Comparison of ENCODE assay signal across 20 mouse cellular contexts in genomic region chr1:77267311-77268003, GRCm38 (mm10).
A peak's percentile ranks its signal among the peaks of the same experiment; 100 is the strongest.
DNase-seq lines count a peak whose midpoint lies in the region; ATAC-seq and TF ChIP-seq lines count a peak whose summit lies in the region.
"Had no signal": no experiment of that assay in that cellular context is flagged by ENCODE, and none has a peak within 500 bp of the region (broad histone marks: within the 10 kb centered on the region; RNA-seq: fewer than 3 reads in every experiment).

No protein-coding gene starts in this region.

- no peak for DNase-seq in liver, embryonic 13.5 days
- no peak for DNase-seq in liver, embryonic 11.5 days (ENCODE audit: low spot score)
- peak; percentile 8 to 37 for DNase-seq in kidney, postnatal 36 days
- DNase-seq in thymus, adult 2 months = no peak
- DNase-seq in right cerebral cortex, postnatal 14 days = no peak
- DNase-seq: adrenal gland, adult 2 months; cerebellum, adult 8-10 months; gastrocnemius, postnatal 36 days; heart, postnatal 14 days; lung, postnatal 10 days; midbrain, embryonic 14.5 days; right cerebral cortex, adult 18-20 months had no signal

- WGBS in liver, embryonic 13.5 days (ENCODE audit: insufficient replicate concordance) = 56% methylated on average over 4 of the region's 4 CpGs
- 75% methylated on average over 4 of the region's 4 CpGs for WGBS in liver, embryonic 11.5 days
- WGBS in intestine, embryonic 16.5 days = 70% methylated on average over 4 of the region's 4 CpGs
- 56% methylated on average over 4 of the region's 4 CpGs for WGBS in kidney, embryonic 14.5 days
- 78% methylated on average over 4 of the region's 4 CpGs for WGBS in heart, embryonic 12.5 days
- 82% methylated on average over 4 of the region's 4 CpGs for WGBS in thymus, adult 2 months

- no peak overlapping the region for H3K27ac ChIP-seq in liver, embryonic 13.5 days
- no peak overlapping the region for H3K27ac ChIP-seq in liver, embryonic 11.5 days (ENCODE audit: low read depth, low read length)
- H3K27ac ChIP-seq in intestine, embryonic 16.5 days (ENCODE audit: low read length) = no peak overlapping the region
- no peak overlapping the region for H3K27ac ChIP-seq in kidney, embryonic 14.5 days (ENCODE audit: low read depth, low read length)
- H3K27ac ChIP-seq in heart, embryonic 12.5 days (ENCODE audit: poor library complexity, severe bottlenecking) = no peak overlapping the region
- H3K27ac ChIP-seq in thymus, adult 2 months (ENCODE audit: control insufficient read depth, insufficient read depth, low read length) = no peak overlapping the region
- H3K27ac ChIP-seq: embryonic facial prominence, embryonic 13.5 days; forebrain, embryonic 15.5 days; hindbrain, embryonic 12.5 days; limb, embryonic 15.5 days; neural tube, embryonic 13.5 days had no signal

- no peak for TF ChIP-seq POLR2A in thymus, adult 2 months (IDR thresholded peaks at IDR 0.05; ENCODE audit: control insufficient read depth, extremely low read depth, insufficient read depth, low read length, poor library complexity)

- no peak overlapping the region for H3K4me2 ChIP-seq in liver, embryonic 13.5 days
- H3K4me2 ChIP-seq in liver, embryonic 11.5 days = no peak overlapping the region
- no peak overlapping the region for H3K4me2 ChIP-seq in intestine, embryonic 16.5 days (ENCODE audit: low read depth, low read length)
- H3K4me2 ChIP-seq in kidney, embryonic 14.5 days (replicated peaks; ENCODE audit: low read depth, low read length) = no peak overlapping the region
- H3K4me2 ChIP-seq in heart, embryonic 12.5 days = no peak overlapping the region
- H3K4me2 ChIP-seq: embryonic facial prominence, embryonic 13.5 days; forebrain, embryonic 15.5 days; hindbrain, embryonic 12.5 days; limb, embryonic 15.5 days; neural tube, embryonic 13.5 days had no signal

- H3K27me3 ChIP-seq in liver, embryonic 13.5 days = 0 out of 2 replicates have a peak, but pooled peaks cover 5% of the 10 kb centered on the region
- no peaks in the 10 kb centered on the region for H3K27me3 ChIP-seq in liver, embryonic 11.5 days (replicated peaks; ENCODE audit: control insufficient read depth, insufficient read depth, low read length)
- H3K27me3 ChIP-seq in intestine, embryonic 16.5 days (replicated peaks; ENCODE audit: control insufficient read depth, insufficient read depth, low read length) = no peaks in the 10 kb centered on the region
- H3K27me3 ChIP-seq in kidney, embryonic 14.5 days (ENCODE audit: control insufficient read depth, insufficient read depth, low read length) = no peaks in the 10 kb centered on the region
- H3K27me3 ChIP-seq in heart, embryonic 12.5 days (replicated peaks) = no peaks in the 10 kb centered on the region
- no peaks in the 10 kb centered on the region for H3K27me3 ChIP-seq in thymus, adult 2 months (ENCODE audit: control insufficient read depth, insufficient read depth, low read length)
- H3K27me3 ChIP-seq: embryonic facial prominence, embryonic 13.5 days; forebrain, embryonic 15.5 days; hindbrain, embryonic 12.5 days; limb, embryonic 15.5 days; neural tube, embryonic 13.5 days had no signal

- no peaks in the 10 kb centered on the region for H3K9me3 ChIP-seq in liver, embryonic 13.5 days (replicated peaks)
- no peaks in the 10 kb centered on the region for H3K9me3 ChIP-seq in liver, embryonic 11.5 days (ENCODE audit: control insufficient read depth, low read length)
- H3K9me3 ChIP-seq in intestine, embryonic 16.5 days (ENCODE audit: control insufficient read depth, low read length) = no peaks in the 10 kb centered on the region
- no peaks in the 10 kb centered on the region for H3K9me3 ChIP-seq in kidney, embryonic 14.5 days (ENCODE audit: control insufficient read depth, low read length)
- no peaks in the 10 kb centered on the region for H3K9me3 ChIP-seq in heart, embryonic 12.5 days (replicated peaks)
- H3K9me3 ChIP-seq: embryonic facial prominence, embryonic 13.5 days; forebrain, embryonic 15.5 days; hindbrain, embryonic 12.5 days; limb, embryonic 15.5 days; neural tube, embryonic 13.5 days had no signal

- no peaks in the 10 kb centered on the region for H3K36me3 ChIP-seq in liver, embryonic 13.5 days
- H3K36me3 ChIP-seq in liver, embryonic 11.5 days (ENCODE audit: control insufficient read depth, insufficient read depth, low read length) = no peaks in the 10 kb centered on the region
- no peaks in the 10 kb centered on the region for H3K36me3 ChIP-seq in intestine, embryonic 16.5 days (ENCODE audit: control insufficient read depth, insufficient read depth, low read length)
- no peaks in the 10 kb centered on the region for H3K36me3 ChIP-seq in kidney, embryonic 14.5 days (ENCODE audit: control insufficient read depth, insufficient read depth, low read length)
- H3K36me3 ChIP-seq in heart, embryonic 12.5 days = no peaks in the 10 kb centered on the region
- H3K36me3 ChIP-seq in thymus, adult 2 months (ENCODE audit: control insufficient read depth, insufficient read depth, low read length) = no peaks in the 10 kb centered on the region
- H3K36me3 ChIP-seq: embryonic facial prominence, embryonic 13.5 days; forebrain, embryonic 15.5 days; hindbrain, embryonic 12.5 days; limb, embryonic 15.5 days; neural tube, embryonic 13.5 days had no signal

- no peak for TF ChIP-seq CTCF in thymus, adult 2 months (IDR thresholded peaks at IDR 0.05; ENCODE audit: borderline replicate concordance, control insufficient read depth, extremely low read depth, insufficient read depth, low read length, poor library complexity)

- no peak overlapping the region for H3K9ac ChIP-seq in liver, embryonic 13.5 days
- H3K9ac ChIP-seq in liver, embryonic 11.5 days (ENCODE audit: low read depth, low read length) = no peak overlapping the region
- H3K9ac ChIP-seq in intestine, embryonic 16.5 days (ENCODE audit: low read depth, low read length) = no peak overlapping the region
- H3K9ac ChIP-seq in kidney, embryonic 14.5 days (ENCODE audit: low read depth, low read length) = no peak overlapping the region
- H3K9ac ChIP-seq in heart, embryonic 12.5 days = no peak overlapping the region
- H3K9ac ChIP-seq: embryonic facial prominence, embryonic 13.5 days; forebrain, embryonic 15.5 days; hindbrain, embryonic 12.5 days; limb, embryonic 15.5 days; neural tube, embryonic 13.5 days had no signal

- no peaks in the 10 kb centered on the region for H3K4me1 ChIP-seq in liver, embryonic 13.5 days (replicated peaks)
- H3K4me1 ChIP-seq in liver, embryonic 11.5 days (replicated peaks; ENCODE audit: control insufficient read depth, insufficient read depth, low read length) = no peaks in the 10 kb centered on the region
- 0 out of 2 replicates have a peak, but pooled peaks cover 3% of the 10 kb centered on the region for H3K4me1 ChIP-seq in intestine, embryonic 16.5 days (ENCODE audit: control insufficient read depth, insufficient read depth, low read length)
- peaks cover 5% of the 10 kb centered on the region for H3K4me1 ChIP-seq in kidney, embryonic 14.5 days (ENCODE audit: control insufficient read depth, insufficient read depth, low read length)
- H3K4me1 ChIP-seq in heart, embryonic 12.5 days (replicated peaks) = no peaks in the 10 kb centered on the region
- no peaks in the 10 kb centered on the region for H3K4me1 ChIP-seq in thymus, adult 2 months (replicated peaks; ENCODE audit: control insufficient read depth, insufficient read depth, low read length)
- H3K4me1 ChIP-seq: hindbrain, embryonic 12.5 days; limb, embryonic 15.5 days had no signal

- H3K4me3 ChIP-seq in liver, embryonic 13.5 days (replicated peaks) = no peak overlapping the region
- no peak overlapping the region for H3K4me3 ChIP-seq in liver, embryonic 11.5 days (ENCODE audit: low read depth, low read length)
- no peak overlapping the region for H3K4me3 ChIP-seq in intestine, embryonic 16.5 days (ENCODE audit: low read length)
- no peak overlapping the region for H3K4me3 ChIP-seq in kidney, embryonic 14.5 days (ENCODE audit: low read length)
- H3K4me3 ChIP-seq in heart, embryonic 12.5 days = no peak overlapping the region
- no peak overlapping the region for H3K4me3 ChIP-seq in thymus, adult 2 months (ENCODE audit: control insufficient read depth, insufficient read depth, low read length)
- H3K4me3 ChIP-seq: embryonic facial prominence, embryonic 13.5 days; forebrain, embryonic 15.5 days; hindbrain, embryonic 12.5 days; limb, embryonic 15.5 days; neural tube, embryonic 13.5 days had no signal

- ATAC-seq in liver, embryonic 13.5 days (ENCODE audit: low read depth) = 0 out of 2 replicates have a peak, but pooled peaks have one; percentile 51
- no peak for ATAC-seq in liver, embryonic 11.5 days (replicated peaks; ENCODE audit: low FRiP score)
- peak; percentile 95 for ATAC-seq in intestine, embryonic 16.5 days
- peak; percentile 66; the same call in 1 of the 2 replicates for ATAC-seq in kidney, embryonic 14.5 days (ENCODE audit: low FRiP score, low TSS enrichment)
- no peak for ATAC-seq in heart, embryonic 12.5 days (ENCODE audit: insufficient number of reproducible peaks, low FRiP score)
- ATAC-seq: forebrain, embryonic 15.5 days had no signal

Comparison
In these comparisons a context has a peak if more than half of its experiments do, and no peak if none do; other contexts are left out.
1. ATAC-seq: peak in liver, embryonic 13.5 days (single experiment), intestine, embryonic 16.5 days (single experiment) and kidney, embryonic 14.5 days (single experiment); none in liver, embryonic 11.5 days (single experiment) and heart, embryonic 12.5 days (single experiment).
2. DNase-seq: peak in kidney, postnatal 36 days (2 of 2); none in liver, embryonic 13.5 days (single experiment), liver, embryonic 11.5 days (single experiment), thymus, adult 2 months (single experiment) and right cerebral cortex, postnatal 14 days (single experiment).